Mouse (Mus musculus): ENCODE data around the gene Shisa5.

GRCm38 (mm10) chr9:109056916-109057315, 18.6 kb downstream of the Shisa5 start:
- no peak for TF ChIP-seq TAL1 (IDR thresholded peaks at IDR 0.05; ENCODE audit: low read length)
- TF ChIP-seq GATA1 (IDR thresholded peaks at IDR 0.05; ENCODE audit: low read length), result no peak
